Mouse (Mus musculus) left cerebral cortex, postnatal 25 days (tissue): ENCODE measurements at regions not wholly inside any gene's neighbourhood (a gene's known extent, or its start where the extent isn't known, plus 50 kb on each side); places are given as distances from the start of the nearest gene placed in this dataset.

Experiments used
- DNase-seq, 2 experiments: peaks; one replicate each; pipeline ENCODE4 v3.0.0; 2022; ENCODE audit warnings: low spot score in 2 of 2, mixed read lengths in 1 of 2
- intact Hi-C: fragments of 180-260 bp; cut with DNase I; formaldehyde crosslinking; loops from one replicate; pipeline ENCODE4 v1.15.1; 2025

DNA sequence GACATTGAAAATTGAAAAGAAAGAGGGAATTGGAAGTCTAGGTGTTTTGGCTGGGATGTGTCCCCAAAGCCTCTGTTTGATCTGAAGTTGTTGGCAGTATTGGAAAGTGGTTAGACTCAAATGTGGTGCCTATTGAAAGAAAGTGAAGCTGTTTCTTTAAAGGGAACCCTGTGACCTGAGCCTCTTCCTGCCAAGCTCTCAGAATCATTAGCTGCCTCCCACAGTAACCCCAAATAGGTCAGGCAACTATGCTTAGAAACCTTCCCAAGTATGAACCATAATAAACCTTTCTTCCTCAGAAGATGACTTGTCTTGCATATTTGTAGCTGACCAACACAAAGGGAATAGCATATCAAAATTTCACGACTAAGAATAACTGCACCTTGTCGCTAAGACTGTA is 69.7 kb upstream of the Gm34302 start:
- intact Hi-C loops: loop anchor here (10.0 kb wide), 1 partner anchor 1231 kb away; no protein-coding TSS in a partner anchor
- DNase-seq: no peak

DNA sequence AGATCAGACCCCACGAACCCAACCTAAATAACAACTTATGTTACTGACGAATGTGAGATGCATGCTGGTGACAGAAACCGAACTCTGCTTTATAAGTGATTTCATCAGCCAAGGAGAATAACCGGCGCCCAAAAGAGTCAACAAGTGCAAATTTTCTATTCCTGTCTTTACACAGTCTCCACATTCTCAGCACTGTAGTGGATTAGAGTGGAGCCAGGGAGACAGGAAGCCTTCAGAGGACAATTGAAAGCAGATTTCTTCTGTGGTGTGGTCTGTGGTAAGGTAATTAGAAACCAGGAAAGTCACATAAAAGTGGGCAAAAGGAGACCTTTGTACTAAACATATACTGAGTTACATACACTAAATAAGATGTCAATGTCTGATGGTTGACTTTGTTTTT is 68.0 kb upstream of the Gm34302 start:
- intact Hi-C loops: loop anchor here (10.0 kb wide), 1 partner anchor 1233 kb away; no protein-coding TSS in a partner anchor
- DNase-seq: no peak

DNA sequence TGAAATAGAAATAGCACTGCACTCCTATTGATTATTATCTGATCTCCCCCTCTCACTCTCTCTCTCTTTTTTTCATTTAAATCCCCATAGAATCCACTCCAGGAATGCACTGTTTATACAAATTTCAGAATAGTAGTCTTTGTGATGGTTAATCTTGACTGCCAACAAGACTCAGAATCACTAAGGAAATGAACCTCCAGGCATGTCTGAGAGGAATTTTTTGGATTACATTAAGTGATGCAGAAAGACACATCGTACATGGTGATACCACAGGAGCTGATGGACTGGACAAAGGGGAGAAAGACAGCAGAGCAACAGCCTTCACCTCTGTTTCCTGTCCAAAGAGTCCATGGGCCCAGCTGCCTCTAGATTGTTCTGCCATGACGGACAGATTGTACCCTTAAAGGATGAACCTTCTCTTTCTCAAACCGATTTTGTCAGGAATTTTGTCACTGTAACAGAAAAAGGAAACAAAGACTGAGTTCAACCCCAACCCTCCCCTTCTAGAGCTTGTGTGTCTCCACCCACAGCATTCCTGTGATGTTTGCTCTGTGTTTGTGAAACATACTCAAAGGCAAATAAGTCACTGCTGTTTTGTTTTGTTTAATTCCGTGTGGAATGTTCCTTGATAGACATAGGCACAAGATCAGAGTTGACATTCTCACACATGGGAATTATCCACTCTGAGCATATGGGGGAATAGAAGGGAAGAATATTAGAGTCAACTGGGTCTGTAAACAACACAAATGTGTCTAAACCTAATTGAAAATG is 59.1 kb upstream of the Gm34302 start:
- no peak for DNase-seq
- intact Hi-C loops: no loop called here

DNA sequence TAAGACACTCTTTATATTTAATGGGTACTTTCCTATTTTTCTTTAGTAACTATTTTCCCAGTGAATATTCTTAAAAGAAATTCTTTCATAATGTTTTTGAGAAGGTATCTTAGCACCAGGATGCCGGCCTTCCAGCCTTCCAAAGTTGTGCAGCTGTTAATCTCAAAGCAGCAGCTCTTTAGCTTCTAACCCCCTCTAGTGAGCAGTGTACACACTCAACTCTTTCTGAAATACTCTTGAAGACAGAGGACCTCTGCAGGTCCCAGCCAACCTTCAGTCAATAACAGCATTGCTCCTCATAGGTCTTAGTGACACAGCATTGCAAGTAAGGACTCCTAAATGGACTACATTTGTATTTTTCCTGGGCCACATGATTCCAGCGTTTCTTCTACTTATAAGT is 55.2 kb upstream of the Gm34302 start:
- DNase-seq: no peak
- intact Hi-C loops: loop anchor here (2.0 kb wide), 1 partner anchor 614 kb away; no protein-coding TSS in a partner anchor

DNA sequence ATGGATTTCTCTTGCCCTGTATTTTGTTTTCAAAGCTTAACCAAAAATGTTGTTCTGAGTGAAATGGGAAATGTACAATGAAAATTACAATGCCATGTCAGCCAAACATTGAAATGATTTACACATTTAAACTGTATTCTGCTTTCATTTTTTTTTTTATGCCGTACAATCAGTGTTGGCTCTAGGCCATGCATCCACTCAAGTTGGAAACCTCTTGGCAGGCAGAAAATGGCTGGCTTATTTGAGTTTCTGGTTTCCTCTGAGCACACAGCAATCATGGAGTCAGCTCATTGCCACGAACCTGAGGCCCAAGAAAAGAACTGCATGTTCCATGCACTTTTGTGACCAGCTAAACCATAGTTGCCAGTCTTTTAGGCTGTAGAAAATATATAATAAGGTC is 50.5 kb upstream of the Gm34302 start:
- DNase-seq: no peak
- intact Hi-C loops: no loop called here
